Mouse (Mus musculus) bone marrow macrophage, adult 2 months (primary cell): ENCODE measurements at regions not wholly inside any gene's neighbourhood (a gene's known extent, or its start where the extent isn't known, plus 50 kb on each side); places are given as distances from the start of the nearest gene placed in this dataset.

Experiments used
- CTCF ChIP-seq: IDR thresholded peaks from 2 replicates; pipeline ENCODE4 v1.5.1; 2012; ENCODE audit warnings: low read depth, mild to moderate bottlenecking, low read length, moderate library complexity
- POLR2A ChIP-seq: IDR thresholded peaks from 2 replicates; pipeline ENCODE4 v1.6.1; 2012; ENCODE audit warnings: mild to moderate bottlenecking, low read depth, low read length, borderline replicate concordance

DNA sequence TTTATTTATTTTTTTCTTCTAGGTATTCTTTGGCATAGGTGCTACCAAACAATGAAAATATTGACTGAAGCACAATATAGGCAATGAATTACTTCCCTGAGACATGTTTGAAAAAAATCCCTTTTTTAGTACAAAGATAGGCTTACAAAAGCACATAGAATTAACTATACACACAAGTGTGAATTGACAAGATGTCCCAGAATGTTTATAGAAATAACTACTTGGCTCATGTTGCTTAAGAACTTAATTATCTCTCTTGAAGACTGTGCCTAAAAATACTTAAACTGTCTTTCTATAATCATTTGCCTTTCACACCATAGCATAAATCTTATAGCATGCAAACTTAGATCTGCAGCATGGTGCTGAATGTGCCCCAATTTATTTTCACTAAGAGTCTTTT lies 96.3 kb upstream of the Abcb5 start:
- TF ChIP-seq CTCF, result no peak
- no peak for TF ChIP-seq POLR2A
